Mouse (Mus musculus) intestine, embryonic 15.5 days (tissue): ENCODE measurements around the gene Frmd4b. TPM values are rescaled to one million over a fixed set of nuclear protein-coding genes. Genes with fewer than 3 reads are reported as not detected.
"Not testable (repeated sequence)": the region's sequence is repeated elsewhere in the genome, so short reads cannot be mapped to it uniquely, and the experiment has no call there.

ENCODE experiments used
- ATAC-seq: fragments of 200-750 bp; cut with Nextera tagmentation; 2 replicates; pipeline ENCODE4 v1.8.0; 2017; ENCODE audit warnings: moderate TSS enrichment, moderate library complexity
- H3K27ac ChIP-seq: fragments of 300-500 bp; sonication (generic); 2 replicates; pipeline ENCODE4 v1.5.1; 2015; ENCODE audit warnings: mild to moderate bottlenecking, inconsistent platforms
- H3K27me3 ChIP-seq: fragments of 300-500 bp; sonication (generic); replicated peaks from 2 replicates; pipeline ENCODE4 v1.6.1; 2015; ENCODE audit warnings: inconsistent platforms
- H3K36me3 ChIP-seq: fragments of 300-500 bp; sonication (generic); 2 replicates; pipeline ENCODE4 v1.6.1; 2015; ENCODE audit warnings: inconsistent platforms
- H3K4me1 ChIP-seq: fragments of 300-500 bp; sonication (generic); replicated peaks from 2 replicates; pipeline ENCODE4 v1.6.1; 2015; ENCODE audit warnings: inconsistent platforms
- H3K4me2 ChIP-seq: fragments of 300-500 bp; sonication (generic); replicated peaks from 2 replicates; pipeline ENCODE4 v1.6.1; 2015; ENCODE audit warnings: mild to moderate bottlenecking, inconsistent platforms
- H3K4me3 ChIP-seq: fragments of 300-500 bp; sonication (generic); replicated peaks from 2 replicates; pipeline ENCODE4 v1.5.1; 2015; ENCODE audit warnings: inconsistent platforms
- H3K9ac ChIP-seq: fragments of 300-500 bp; sonication (generic); 2 replicates; pipeline ENCODE4 v1.6.1; 2015; ENCODE audit warnings: inconsistent platforms
- H3K9me3 ChIP-seq: fragments of 300-500 bp; sonication (generic); 2 replicates; pipeline ENCODE4 v1.6.1; 2016; ENCODE audit warnings: inconsistent platforms
- WGBS: fragments of 180-500 bp; shearing (Covaris S2); methylation state at CpG from one replicate; pipeline ENCODE4 v1.1.7; 2015; 5-methylcytosine and 5-hydroxymethylcytosine counted together
- polyA plus RNA-seq: library from polyadenylated mRNA; unstranded; fragments of >200 nt; fragmentation: Nextera tagmentation; extraction: Ambion mirVana; gene quantifications from 2 replicates; pipeline ENCODE4 v1.2.1, GENCODE M21; 2015

The Frmd4b gene
- polyA plus RNA-seq, 1 experiment from 2014 or later = 11.1 TPM

- H3K27me3 ChIP-seq = no peaks in the 10 kb centered on the region
- H3K36me3 ChIP-seq = no peaks in the 10 kb centered on the region
- 76% methylated on average over 2 of the region's 2 CpGs for WGBS
- H3K9me3 ChIP-seq = no peaks in the 10 kb centered on the region
- no peaks in the 10 kb centered on the region for H3K4me1 ChIP-seq
- no peak overlapping the region for H3K9ac ChIP-seq
- H3K27ac ChIP-seq = no peak overlapping the region
- no peak overlapping the region for H3K4me2 ChIP-seq
- ATAC-seq = no peak
- no peak overlapping the region for H3K4me3 ChIP-seq
Measured at GRCm38 (mm10) chr6:97272349-97272748, 345.0 kb downstream of the Frmd4b start.

- no peak for ATAC-seq
- Histone ChIP-seq H3K9me3 (no peaks in the 10 kb centered on the region), H3K36me3 (no peaks in the 10 kb centered on the region), H3K27me3 (no peaks in the 10 kb centered on the region), H3K4me2 (no peak overlapping the region), H3K9ac (no peak overlapping the region), H3K4me3 (no peak overlapping the region), H3K27ac (no peak overlapping the region), H3K4me1 (no peaks in the 10 kb centered on the region)
- 79% methylated on average over 11 of the region's 11 CpGs for whole genome bisulfite sequencing
Measured at GRCm38 (mm10) chr6:97269596-97269995, 347.7 kb downstream of the Frmd4b start.

- Histone ChIP-seq H3K4me1 (no peaks in the 10 kb centered on the region), H3K9ac (no peak overlapping the region)
- ATAC-seq = no peak
Measured at GRCm38 (mm10) chr6:97267132-97267531, 350.2 kb downstream of the Frmd4b start.

GRCm38 (mm10) chr6:97266661-97267060, 350.7 kb downstream of the Frmd4b start:
- H3K9ac ChIP-seq = no peak overlapping the region
- H3K36me3 ChIP-seq = no peaks in the 10 kb centered on the region
- no peak for ATAC-seq
- WGBS = 74% methylated on average over 4 of the region's 4 CpGs
- H3K4me2 ChIP-seq = no peak overlapping the region
- no peak overlapping the region for H3K27ac ChIP-seq
- H3K9me3 ChIP-seq = no peaks in the 10 kb centered on the region
- no peaks in the 10 kb centered on the region for H3K4me1 ChIP-seq
- no peak overlapping the region for H3K4me3 ChIP-seq
- H3K27me3 ChIP-seq = no peaks in the 10 kb centered on the region

More at GRCm38 (mm10) chr6:97267132-97267531, 350.2 kb downstream of the Frmd4b start:
- 80% methylated on average over 2 of the region's 2 CpGs for WGBS
- Histone ChIP-seq H3K9me3 (no peaks in the 10 kb centered on the region), H3K27me3 (no peaks in the 10 kb centered on the region), H3K27ac (no peak overlapping the region), H3K4me2 (no peak overlapping the region), H3K4me3 (no peak overlapping the region), H3K36me3 (no peaks in the 10 kb centered on the region)

- H3K4me2 ChIP-seq = no peak overlapping the region
- 69% methylated on average over 3 of the region's 3 CpGs for WGBS
- H3K4me3 ChIP-seq = no peak overlapping the region
- H3K9ac ChIP-seq = no peak overlapping the region
- no peaks in the 10 kb centered on the region for H3K27me3 ChIP-seq
- H3K36me3 ChIP-seq = no peaks in the 10 kb centered on the region
- ATAC-seq = no peak
- no peaks in the 10 kb centered on the region for H3K9me3 ChIP-seq
- H3K4me1 ChIP-seq = no peaks in the 10 kb centered on the region
- no peak overlapping the region for H3K27ac ChIP-seq
Measured at GRCm38 (mm10) chr6:97265705-97266104, 351.6 kb downstream of the Frmd4b start.

- Histone ChIP-seq H3K27me3 (no peaks in the 10 kb centered on the region), H3K4me3 (no peak overlapping the region), H3K4me1 (no peaks in the 10 kb centered on the region), H3K27ac (no peak overlapping the region), H3K36me3 (no peaks in the 10 kb centered on the region), H3K9ac (no peak overlapping the region), H3K4me2 (no peak overlapping the region), H3K9me3 (no peaks in the 10 kb centered on the region)
- 56% methylated on average over 8 of the region's 8 CpGs for WGBS
- no peak for ATAC-seq
Measured at GRCm38 (mm10) chr6:97265240-97265639, 352.1 kb downstream of the Frmd4b start.

GRCm38 (mm10) chr6:97263750-97264149, 353.6 kb downstream of the Frmd4b start:
- H3K27ac ChIP-seq, H3K36me3 ChIP-seq, H3K4me2 ChIP-seq, H3K27me3 ChIP-seq, ATAC-seq, H3K9me3 ChIP-seq, H3K9ac ChIP-seq, H3K4me3 ChIP-seq, H3K4me1 ChIP-seq: not testable (repeated sequence)

- H3K36me3 ChIP-seq = no peaks in the 10 kb centered on the region
- 61% methylated on average over 4 of the region's 4 CpGs for WGBS
- H3K4me2 ChIP-seq = no peak overlapping the region
- no peak for ATAC-seq
- no peaks in the 10 kb centered on the region for H3K4me1 ChIP-seq
- H3K27me3 ChIP-seq = no peaks in the 10 kb centered on the region
- no peak overlapping the region for H3K9ac ChIP-seq
- H3K4me3 ChIP-seq = no peak overlapping the region
- no peaks in the 10 kb centered on the region for H3K9me3 ChIP-seq
- H3K27ac ChIP-seq = no peak overlapping the region
Measured at GRCm38 (mm10) chr6:97262229-97262628, 355.1 kb downstream of the Frmd4b start.

GRCm38 (mm10) chr6:97259926-97260325, 357.4 kb downstream of the Frmd4b start:
- not testable (repeated sequence) for H3K9me3 ChIP-seq, ATAC-seq
- WGBS = 89% methylated on average over 2 of the region's 2 CpGs

GRCm38 (mm10) chr6:97258489-97258888, 358.9 kb downstream of the Frmd4b start:
- Histone ChIP-seq H3K4me1 (no peaks in the 10 kb centered on the region), H3K27ac (no peak overlapping the region), H3K9ac (no peak overlapping the region), H3K36me3 (no peaks in the 10 kb centered on the region), H3K4me2 (no peak overlapping the region), H3K27me3 (no peaks in the 10 kb centered on the region), H3K9me3 (no peaks in the 10 kb centered on the region), H3K4me3 (no peak overlapping the region)
- no peak for ATAC-seq
- 85% methylated on average over 1 of the region's 1 CpGs for WGBS

More at GRCm38 (mm10) chr6:97259926-97260325, 357.4 kb downstream of the Frmd4b start:
- H3K4me3 ChIP-seq, H3K36me3 ChIP-seq, H3K27ac ChIP-seq, H3K9ac ChIP-seq, H3K4me2 ChIP-seq, H3K27me3 ChIP-seq, H3K4me1 ChIP-seq: not testable (repeated sequence)

GRCm38 (mm10) chr6:97252711-97253221, 364.6 kb downstream of the Frmd4b start, which contains the start of gene Lmod3:
Gene Lmod3, minus strand, starts transcription at chr6:97252759.
- no peak within 1 kb of the TSS for H3K4me2 ChIP-seq

GRCm38 (mm10) chr6:97252086-97252485, 365.3 kb downstream of the Frmd4b start:
- H3K27ac ChIP-seq = no peak overlapping the region
- H3K4me1 ChIP-seq = peaks cover 5% of the 10 kb centered on the region; the same call in 1 of the 2 replicates
- H3K36me3 ChIP-seq = no peaks in the 10 kb centered on the region
- H3K4me3 ChIP-seq = no peak overlapping the region
- WGBS = 33% methylated on average over 5 of the region's 5 CpGs
- no peak overlapping the region for H3K4me2 ChIP-seq
- no peak overlapping the region for H3K9ac ChIP-seq
- H3K9me3 ChIP-seq = no peaks in the 10 kb centered on the region
- ATAC-seq = no peak
- H3K27me3 ChIP-seq = no peaks in the 10 kb centered on the region

More at GRCm38 (mm10) chr6:97252711-97253221, 364.6 kb downstream of the Frmd4b start, which contains the start of gene Lmod3:
- Histone ChIP-seq H3K36me3 (no peaks in the 10 kb centered on the region), H3K9ac (no peak within 1 kb of the TSS), H3K27ac (no peak within 1 kb of the TSS), H3K9me3 (no peaks in the 10 kb centered on the region), H3K4me1 (peaks cover 5% of the 10 kb centered on the region; the same call in 1 of the 2 replicates), H3K27me3 (no peaks in the 10 kb centered on the region), H3K4me3 (no peak within 1 kb of the TSS)
- 20% methylated on average over 9 of the region's 9 CpGs for WGBS
- no peak for ATAC-seq

GRCm38 (mm10) chr6:97250966-97251365, 366.4 kb downstream of the Frmd4b start:
- Histone ChIP-seq H3K9ac (no peak overlapping the region), H3K27ac (no peak overlapping the region), H3K27me3 (no peaks in the 10 kb centered on the region), H3K4me2 (no peak overlapping the region), H3K9me3 (no peaks in the 10 kb centered on the region), H3K4me3 (no peak overlapping the region), H3K36me3 (no peaks in the 10 kb centered on the region), H3K4me1 (peaks cover 5% of the 10 kb centered on the region; the same call in 1 of the 2 replicates)
- 38% methylated on average over 6 of the region's 6 CpGs for WGBS
- ATAC-seq = no peak
